Mouse (Mus musculus) small intestine, adult 2 months (tissue): ENCODE data around the gene Rnf150.

Experiments
- CTCF ChIP-seq: fragments of 200-500 bp; IDR thresholded peaks from 2 replicates; pipeline ENCODE4 v1.5.1; 2012; ENCODE audit warnings: low read depth, mild to moderate bottlenecking, control low read depth, inconsistent platforms, low read length, moderate library complexity, mixed read lengths; ENCODE audit not compliant: insufficient replicate concordance, insufficient read length; ENCODE audit errors: extremely low read depth
- POLR2A ChIP-seq: fragments of 200-500 bp; IDR thresholded peaks from 2 replicates; pipeline ENCODE4 v1.6.1; 2012; ENCODE audit warnings: low read depth, mild to moderate bottlenecking, control low read depth, inconsistent platforms, low read length, moderate library complexity

DNA sequence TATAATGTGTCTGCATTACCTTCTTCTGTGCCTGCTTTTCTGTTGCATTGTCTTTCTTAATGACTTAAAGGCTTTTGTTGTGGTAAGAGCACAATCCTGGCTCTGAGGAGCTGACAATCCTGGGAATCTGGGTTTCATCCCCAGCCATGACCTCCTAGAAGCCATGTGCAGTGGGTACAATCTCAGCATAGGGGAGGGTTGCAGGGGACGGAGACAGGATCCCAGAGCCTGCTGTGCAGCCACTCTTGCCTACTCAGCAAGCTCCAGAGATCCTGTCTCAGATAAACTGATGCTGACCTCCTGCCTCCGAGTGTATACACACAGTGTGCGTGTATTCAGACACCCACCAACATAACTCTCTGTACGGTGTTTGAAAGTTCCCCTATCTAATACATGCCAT, 218.1 kb downstream of the Rnf150 start:
- TF ChIP-seq CTCF (no peak), POLR2A (no peak)
